Mouse (Mus musculus): ENCODE measurements around the gene Gpha2.

DNA sequence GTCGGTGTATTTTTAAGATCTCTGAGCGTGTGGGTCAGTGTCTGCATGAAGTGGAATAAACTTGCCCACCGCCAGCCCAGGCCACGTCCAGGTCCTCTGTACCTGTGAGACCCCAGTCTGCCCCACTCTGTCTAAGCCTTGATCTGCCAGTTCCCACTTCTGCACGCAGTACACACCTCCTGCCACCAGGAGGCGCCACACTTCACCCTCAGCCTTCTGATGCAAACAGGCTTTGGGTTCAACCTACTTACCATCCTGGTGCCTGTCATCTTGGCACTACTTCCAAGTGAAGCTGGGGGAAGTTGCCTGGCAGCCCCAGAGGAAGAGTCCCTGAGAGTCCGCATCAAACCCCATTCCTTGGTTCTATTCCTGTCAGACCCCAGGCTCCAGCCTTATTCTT lies 36.0 kb downstream of the Gpha2 start:
- TF ChIP-seq HCFC1 (IDR thresholded peaks at IDR 0.05; ENCODE audit: borderline replicate concordance, insufficient read depth, low read length): no peak
- TF ChIP-seq MAFK (IDR thresholded peaks at IDR 0.05; ENCODE audit: insufficient read depth, low read depth, low read length): no peak
- no peak for TF ChIP-seq ZNF384 (IDR thresholded peaks at IDR 0.05; ENCODE audit: low read depth, low read length)
